Mouse (Mus musculus) intestine, postnatal 0 days (tissue): ENCODE results near the gene Blcap. TPM values are rescaled to one million over a fixed set of nuclear protein-coding genes. Genes with fewer than 3 reads are reported as not detected.

Source experiments
- ATAC-seq: fragments of 200-750 bp; cut with Nextera tagmentation; 2 replicates; pipeline ENCODE4 v1.8.0; 2017; ENCODE audit warnings: mild to moderate bottlenecking, moderate TSS enrichment, moderate library complexity
- H3K27ac ChIP-seq: fragments of 300-500 bp; sonication (generic); 2 replicates; pipeline ENCODE4 v1.5.1; 2014; ENCODE audit warnings: mild to moderate bottlenecking, low read depth, low read length, moderate library complexity
- H3K27me3 ChIP-seq: fragments of 300-500 bp; sonication (generic); replicated peaks from 2 replicates; pipeline ENCODE4 v1.6.1; 2014; ENCODE audit warnings: low read length, mixed read lengths; ENCODE audit not compliant: control insufficient read depth, insufficient read depth
- H3K36me3 ChIP-seq: fragments of 300-500 bp; sonication (generic); 2 replicates; pipeline ENCODE4 v1.6.1; 2014; ENCODE audit warnings: mild to moderate bottlenecking, moderate library complexity; ENCODE audit not compliant: control insufficient read depth, insufficient read depth
- H3K4me1 ChIP-seq: fragments of 300-500 bp; sonication (generic); replicated peaks from 2 replicates; pipeline ENCODE4 v1.6.1; 2014; ENCODE audit warnings: antibody characterized with exemption, low read length, mixed read lengths; ENCODE audit not compliant: control insufficient read depth, insufficient read depth
- H3K4me2 ChIP-seq: fragments of 300-500 bp; sonication (generic); replicated peaks from 2 replicates; pipeline ENCODE4 v1.6.1; 2014; ENCODE audit warnings: low read depth, mild to moderate bottlenecking, moderate library complexity
- H3K4me3 ChIP-seq: fragments of 300-500 bp; sonication (generic); 2 replicates; pipeline ENCODE4 v1.5.1; 2014; ENCODE audit warnings: low read depth, low read length
- H3K9ac ChIP-seq: fragments of 300-500 bp; sonication (generic); 2 replicates; pipeline ENCODE4 v1.6.1; 2014; ENCODE audit warnings: mild to moderate bottlenecking, low read depth, low read length
- H3K9me3 ChIP-seq: fragments of 300-500 bp; sonication (generic); 2 replicates; pipeline ENCODE4 v1.6.1; 2016; ENCODE audit warnings: mixed run types; ENCODE audit not compliant: control insufficient read depth
- CTCF ChIP-seq: sonication (generic); IDR thresholded peaks from 2 replicates; pipeline ENCODE4 v1.5.1; 2016; ENCODE audit warnings: low read depth, mild to moderate bottlenecking, control low read depth, antibody characterized with exemption, moderate library complexity
- WGBS: fragments of 180-500 bp; shearing (Covaris S2); extraction: QIAGEN DNeasy Blood & Tissue Kit; methylation state at CpG from one replicate; pipeline ENCODE4 v1.1.7; 2014; 5-methylcytosine and 5-hydroxymethylcytosine counted together
- polyA plus RNA-seq: library from polyadenylated mRNA; unstranded; fragments of >200 nt; fragmentation: Nextera tagmentation; extraction: Ambion mirVana; gene quantifications from 2 replicates; pipeline ENCODE4 v1.2.1, GENCODE M21; 2015

Blcap gene
- polyA plus RNA-seq, 1 experiment from 2014 or later, result 29.7 TPM

- 80% methylated on average over 8 of the region's 8 CpGs for WGBS
Measured at GRCm38 (mm10) chr2:157541631-157542030, 29.4 kb downstream of the Blcap start.

GRCm38 (mm10) chr2:157540953-157541569 lies 30.0 kb downstream of the Blcap start:
- H3K4me2 ChIP-seq, result no peak overlapping the region
- no peaks in the 10 kb centered on the region for H3K27me3 ChIP-seq

More at GRCm38 (mm10) chr2:157541631-157542030, 29.4 kb downstream of the Blcap start:
- H3K9ac ChIP-seq, result no peak overlapping the region
- no peak overlapping the region for H3K4me2 ChIP-seq
- H3K9me3 ChIP-seq, result no peaks in the 10 kb centered on the region
- peaks cover 19% of the 10 kb centered on the region; the same call in 1 of the 2 replicates for H3K36me3 ChIP-seq
- H3K27ac ChIP-seq, result no peak overlapping the region
- no peak for TF ChIP-seq CTCF
- H3K27me3 ChIP-seq, result no peaks in the 10 kb centered on the region
- H3K4me1 ChIP-seq, result no peaks in the 10 kb centered on the region
- ATAC-seq, result no peak
- H3K4me3 ChIP-seq, result no peak overlapping the region

GRCm38 (mm10) chr2:157540073-157540952 lies 30.8 kb downstream of the Blcap start:
- Histone ChIP-seq H3K4me1 (no peaks in the 10 kb centered on the region), H3K9ac (no peak overlapping the region), H3K4me2 (no peak overlapping the region), H3K36me3 (0 out of 2 replicates have a peak, but pooled peaks cover 13% of the 10 kb centered on the region), H3K27ac (no peak overlapping the region), H3K4me3 (no peak overlapping the region), H3K27me3 (no peaks in the 10 kb centered on the region), H3K9me3 (no peaks in the 10 kb centered on the region)
- TF ChIP-seq CTCF, result no peak
- 57% methylated on average over 24 of the region's 24 CpGs for WGBS
- ATAC-seq, result no peak

More at GRCm38 (mm10) chr2:157540953-157541569, 30.0 kb downstream of the Blcap start:
- Histone ChIP-seq H3K27ac (no peak overlapping the region), H3K4me1 (no peaks in the 10 kb centered on the region), H3K4me3 (no peak overlapping the region), H3K36me3 (0 out of 2 replicates have a peak, but pooled peaks cover 15% of the 10 kb centered on the region), H3K9me3 (no peaks in the 10 kb centered on the region), H3K9ac (no peak overlapping the region)
- ATAC-seq, result no peak
- WGBS, result 72% methylated on average over 9 of the region's 9 CpGs
- TF ChIP-seq CTCF, result no peak

DNA sequence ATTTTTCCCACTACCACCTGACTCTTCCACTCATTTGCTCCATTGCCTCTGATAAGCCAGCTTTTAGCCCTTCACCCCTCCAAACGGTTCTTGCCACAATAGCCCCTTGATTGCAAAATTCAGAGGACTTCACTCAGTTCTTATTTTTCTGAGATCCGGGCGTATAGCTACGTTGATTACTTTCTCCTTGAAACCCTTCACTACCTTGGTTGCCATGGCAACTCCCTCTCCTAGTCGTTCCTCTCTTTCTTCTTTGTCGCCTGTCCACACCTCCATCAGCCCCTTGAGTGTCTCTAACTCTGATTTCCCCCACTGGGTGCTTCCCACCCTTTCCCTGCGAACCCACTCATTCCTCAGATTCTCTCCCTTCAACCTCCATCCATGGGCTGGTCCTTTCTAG lies 34.0 kb downstream of the Blcap start:
- no peak overlapping the region for H3K4me2 ChIP-seq
- H3K9ac ChIP-seq, result no peak overlapping the region
- 0 out of 2 replicates have a peak, but pooled peaks cover under 1% of the 10 kb centered on the region for H3K36me3 ChIP-seq
- no peak overlapping the region for H3K4me3 ChIP-seq
- ATAC-seq, result no peak
- no peak for TF ChIP-seq CTCF
- no peaks in the 10 kb centered on the region for H3K9me3 ChIP-seq
- H3K27ac ChIP-seq, result no peak overlapping the region
- H3K27me3 ChIP-seq, result no peaks in the 10 kb centered on the region
- no peaks in the 10 kb centered on the region for H3K4me1 ChIP-seq
- 25% methylated on average over 7 of the region's 7 CpGs for WGBS

GRCm38 (mm10) chr2:157536476-157537081 lies 34.5 kb downstream of the Blcap start:
- Histone ChIP-seq H3K9me3 (no peaks in the 10 kb centered on the region), H3K36me3 (no peaks in the 10 kb centered on the region), H3K4me2 (no peak overlapping the region), H3K4me1 (no peaks in the 10 kb centered on the region), H3K27me3 (no peaks in the 10 kb centered on the region), H3K9ac (no peak overlapping the region), H3K27ac (no peak overlapping the region), H3K4me3 (no peak overlapping the region)
- no peak for TF ChIP-seq CTCF
- WGBS, result 78% methylated on average over 7 of the region's 7 CpGs
- no peak for ATAC-seq

GRCm38 (mm10) chr2:157534163-157534562 lies 36.9 kb downstream of the Blcap start:
- Histone ChIP-seq H3K4me3 (no peak overlapping the region), H3K27ac (no peak overlapping the region), H3K27me3 (no peaks in the 10 kb centered on the region), H3K9ac (no peak overlapping the region), H3K4me2 (no peak overlapping the region), H3K36me3 (no peaks in the 10 kb centered on the region), H3K4me1 (no peaks in the 10 kb centered on the region), H3K9me3 (no peaks in the 10 kb centered on the region)
- TF ChIP-seq CTCF, result no peak
- 73% methylated on average over 4 of the region's 4 CpGs for WGBS
- no peak for ATAC-seq
